Comparison of ENCODE assay signal across 8 mouse cellular contexts in genomic region chr15:89060032-89060681, GRCm38 (mm10). TPM values are rescaled to one million over a fixed set of nuclear protein-coding genes. Genes with fewer than 3 reads are reported as not detected.
A peak's percentile ranks its signal among the peaks of the same experiment; 100 is the strongest.
DNase-seq lines count a peak whose midpoint lies in the region; ATAC-seq lines count a peak whose summit lies in the region.

No protein-coding gene starts in this region.

- no peaks in the 10 kb centered on the region for H3K36me3 ChIP-seq in kidney, embryonic 15.5 days
- no peaks in the 10 kb centered on the region for H3K36me3 ChIP-seq in liver, embryonic 13.5 days

- peak overlapping the region; percentile 97 for H3K4me2 ChIP-seq in kidney, embryonic 15.5 days
- peak overlapping the region; percentile 66 for H3K4me2 ChIP-seq in liver, embryonic 13.5 days

- WGBS in kidney, embryonic 15.5 days, result 3% methylated on average over 43 of the region's 48 CpGs
- WGBS in liver, embryonic 13.5 days (ENCODE audit: insufficient replicate concordance), result 4% methylated on average over 39 of the region's 48 CpGs

- H3K9ac ChIP-seq in kidney, embryonic 15.5 days, result peak overlapping the region; percentile 50
- no peak overlapping the region for H3K9ac ChIP-seq in liver, embryonic 13.5 days

- no peak overlapping the region for H3K27ac ChIP-seq in kidney, embryonic 15.5 days
- H3K27ac ChIP-seq in liver, embryonic 13.5 days, result no peak overlapping the region

- peaks cover 84% of the 10 kb centered on the region for H3K27me3 ChIP-seq in kidney, embryonic 15.5 days
- peaks cover 96% of the 10 kb centered on the region for H3K27me3 ChIP-seq in liver, embryonic 13.5 days

- DNase-seq in kidney, adult 9 months, result no peak
- peak; percentile 56 for DNase-seq in ZHBTc4 (ENCODE audit: low read depth, low spot score)
- peak; percentile 19 to 29 for DNase-seq in heart, postnatal 10 days
- DNase-seq in liver, embryonic 13.5 days, result no peak
- DNase-seq in right cerebral cortex, postnatal 4 days, result peak; percentile 60
- no peak for DNase-seq in thymus, postnatal 14 days

- H3K4me3 ChIP-seq in kidney, embryonic 15.5 days (replicated peaks), result peak overlapping the region; percentile 63
- H3K4me3 ChIP-seq in liver, embryonic 13.5 days (replicated peaks), result peak overlapping the region; percentile 49

- no peaks in the 10 kb centered on the region for H3K9me3 ChIP-seq in kidney, embryonic 15.5 days (replicated peaks)
- no peaks in the 10 kb centered on the region for H3K9me3 ChIP-seq in liver, embryonic 13.5 days (replicated peaks)

- H3K4me1 ChIP-seq in kidney, embryonic 15.5 days, result peaks cover 13% of the 10 kb centered on the region; the same call in 1 of the 2 replicates
- H3K4me1 ChIP-seq in liver, embryonic 13.5 days (replicated peaks), result 0 out of 2 replicates have a peak, but pooled peaks cover 3% of the 10 kb centered on the region

- intact Hi-C loops in heart, postnatal 10 days (cut with DNase I), result no loop called here

- peak; percentile 31; the same call in 1 of the 2 replicates for ATAC-seq in kidney, embryonic 15.5 days (replicated peaks; ENCODE audit: low FRiP score)
- 0 out of 2 replicates have a peak, but pooled peaks have one; percentile 30 for ATAC-seq in common myeloid progenitor, adult 5-6 weeks (replicated peaks; ENCODE audit: low read depth, poor library complexity, severe bottlenecking)
- no peak for ATAC-seq in liver, embryonic 13.5 days (ENCODE audit: low read depth)

RNA-seq across cellular contexts. Expression of gene Panx2, which starts 0.6 kb away (rescaled TPM):
- 0.05 and 0.12 TPM in 2 replicates for polyA plus RNA-seq in kidney, embryonic 15.5 days (2015; fragmentation: Nextera tagmentation; extraction: Ambion mirVana)
- 0.37 TPM in 1 of 2 replicates, not detected in the other for total RNA-seq in common myeloid progenitor, adult 5-6 weeks (2017)
- 1 to 10 TPM; 1.1 to 1.2 TPM for total RNA-seq in heart, postnatal 10 days (2021)
- polyA plus RNA-seq in liver, embryonic 13.5 days (2015; fragmentation: Nextera tagmentation; extraction: Ambion mirVana), result not detected in 2 replicates

RNA-seq across cellular contexts. Expression of gene Trabd, which starts 14.8 kb away (rescaled TPM):
- 46.1 and 52.5 TPM in 2 replicates for polyA plus RNA-seq in kidney, embryonic 15.5 days (2015; fragmentation: Nextera tagmentation; extraction: Ambion mirVana)
- 16.5 and 20.5 TPM in 2 replicates for total RNA-seq in common myeloid progenitor, adult 5-6 weeks (2017)
- 10 to 100 TPM; 42.8 to 47.3 TPM for total RNA-seq in heart, postnatal 10 days (2021)
- 16.4 and 16.6 TPM in 2 replicates for polyA plus RNA-seq in liver, embryonic 13.5 days (2015; fragmentation: Nextera tagmentation; extraction: Ambion mirVana)

RNA-seq across cellular contexts. Expression of gene Selenoo, which starts 28.7 kb away (rescaled TPM):
- 18.0 and 19.9 TPM in 2 replicates for polyA plus RNA-seq in kidney, embryonic 15.5 days (2015; fragmentation: Nextera tagmentation; extraction: Ambion mirVana)
- 11.2 and 14.2 TPM in 2 replicates for total RNA-seq in common myeloid progenitor, adult 5-6 weeks (2017)
- 10 to 100 TPM; 10.5 to 13.0 TPM for total RNA-seq in heart, postnatal 10 days (2021)
- 6.4 and 7.1 TPM in 2 replicates for polyA plus RNA-seq in liver, embryonic 13.5 days (2015; fragmentation: Nextera tagmentation; extraction: Ambion mirVana)

Comparison
In these comparisons a context has a peak if more than half of its experiments do, and no peak if none do; other contexts are left out.
1. DNase-seq: peak in ZHBTc4 (single experiment), heart, postnatal 10 days (2 of 2) and right cerebral cortex, postnatal 4 days (single experiment); none in kidney, adult 9 months (single experiment), liver, embryonic 13.5 days (single experiment) and thymus, postnatal 14 days (single experiment).